Mouse (Mus musculus): ENCODE measurements around the gene Tgif2.

- no peak for TF ChIP-seq CTCF (IDR thresholded peaks at IDR 0.05; ENCODE audit: low read depth, low read length)
- no peak for TF ChIP-seq POLR2A (IDR thresholded peaks at IDR 0.05; ENCODE audit: borderline replicate concordance, low read depth, low read length)
These were observed 657 bp downstream of the Tgif2 start for GRCm38 (mm10) chr2:156840301-156841027.
